Mouse (Mus musculus) heart, embryonic 13.5 days (tissue): ENCODE data around the gene Peli2. TPM values are rescaled to one million over a fixed set of nuclear protein-coding genes. Genes with fewer than 3 reads are reported as not detected.
"Not testable (repeated sequence)": the region's sequence is repeated elsewhere in the genome, so short reads cannot be mapped to it uniquely, and the experiment has no call there.

ENCODE experiments used
- ATAC-seq: fragments of 200-750 bp; cut with Nextera tagmentation; 2 replicates; pipeline ENCODE4 v1.8.0; 2017; ENCODE audit warnings: moderate TSS enrichment; ENCODE audit not compliant: insufficient number of reproducible peaks, low FRiP score, low TSS enrichment; ENCODE audit errors: extremely low read depth
- H3K27ac ChIP-seq: fragments of 300-500 bp; sonication (generic); replicated peaks from 2 replicates; pipeline ENCODE4 v1.5.1; 2015; ENCODE audit warnings: moderate library complexity, mild to moderate bottlenecking, inconsistent platforms
- H3K27me3 ChIP-seq: fragments of 300-500 bp; sonication (generic); replicated peaks from 2 replicates; pipeline ENCODE4 v1.6.1; 2015; ENCODE audit warnings: mild to moderate bottlenecking, inconsistent platforms
- H3K36me3 ChIP-seq: fragments of 300-500 bp; sonication (generic); 2 replicates; pipeline ENCODE4 v1.6.1; 2015; ENCODE audit warnings: mild to moderate bottlenecking, inconsistent platforms
- H3K4me1 ChIP-seq: fragments of 300-500 bp; sonication (generic); 2 replicates; pipeline ENCODE4 v1.6.1; 2015; ENCODE audit warnings: inconsistent platforms
- H3K4me2 ChIP-seq: fragments of 300-500 bp; sonication (generic); 2 replicates; pipeline ENCODE4 v1.6.1; 2015; ENCODE audit warnings: inconsistent platforms, mild to moderate bottlenecking, moderate library complexity
- H3K4me3 ChIP-seq: fragments of 300-500 bp; sonication (generic); 2 replicates; pipeline ENCODE4 v1.5.1; 2015; ENCODE audit warnings: moderate library complexity, mild to moderate bottlenecking, inconsistent platforms
- H3K9ac ChIP-seq: fragments of 300-500 bp; sonication (generic); 2 replicates; pipeline ENCODE4 v1.6.1; 2015; ENCODE audit warnings: inconsistent platforms, mild to moderate bottlenecking, moderate library complexity
- H3K9me3 ChIP-seq: fragments of 300-500 bp; sonication (generic); 2 replicates; pipeline ENCODE4 v1.6.1; 2016; ENCODE audit warnings: inconsistent platforms
- WGBS: fragments of 180-500 bp; shearing (Covaris S2); methylation state at CpG from one replicate; pipeline ENCODE4 v1.1.7; 2015; ENCODE audit warnings: mixed read lengths; 5-methylcytosine and 5-hydroxymethylcytosine counted together
- polyA plus RNA-seq: library from polyadenylated mRNA; unstranded; fragments of >200 nt; fragmentation: Nextera tagmentation; extraction: Ambion mirVana; gene quantifications from 2 replicates; pipeline ENCODE4 v1.2.1, GENCODE M21; 2015

Gene Peli2
- polyA plus RNA-seq: 2.9 and 3.7 TPM in 2 replicates

DNA sequence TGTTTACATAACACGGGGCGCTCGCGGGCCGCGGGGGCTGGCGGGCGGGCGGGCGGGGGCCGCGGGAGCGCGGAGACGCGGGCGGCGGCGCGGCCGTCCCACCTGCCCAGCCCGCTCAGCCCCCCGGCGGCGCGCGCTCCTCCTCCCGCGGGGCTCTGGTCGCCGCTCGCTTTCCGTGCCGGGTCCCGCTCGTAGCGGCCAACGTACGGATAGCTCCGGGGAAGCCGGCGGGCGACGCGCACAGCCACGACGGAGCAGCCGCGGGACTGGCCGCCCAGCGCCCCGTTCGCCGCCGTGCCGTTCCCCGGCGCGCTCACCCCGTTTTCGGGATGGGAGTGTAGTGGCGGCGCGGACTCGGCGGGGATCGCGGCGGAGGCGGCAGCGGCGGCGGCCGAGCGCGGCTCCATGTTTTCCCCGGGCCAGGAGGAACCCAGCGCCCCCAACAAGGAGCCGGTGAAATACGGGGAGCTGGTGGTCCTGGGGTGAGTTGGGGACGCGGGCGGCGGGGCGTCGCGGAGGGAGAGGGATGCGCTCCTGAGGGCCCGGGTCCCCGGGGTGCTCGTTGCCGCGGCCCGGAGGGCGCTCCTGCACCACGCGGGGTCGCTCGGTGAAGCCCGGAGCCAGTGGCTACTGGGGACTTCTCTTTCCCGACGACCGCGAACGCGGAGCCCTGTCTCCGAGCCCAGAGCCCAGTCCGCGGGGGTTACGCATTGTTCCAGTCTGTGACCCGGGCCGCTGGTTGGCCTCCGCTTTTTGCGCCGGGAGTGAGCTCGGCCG is at the start of gene Peli2:
Gene Peli2 (plus strand): TSS at position 72 of the 777 bp plus-strand sequence.
- H3K4me2 ChIP-seq: peak within 1 kb of the TSS; percentile 94
- no peaks in the 10 kb centered on the region for H3K36me3 ChIP-seq
- WGBS: 1% methylated on average over 53 of the region's 117 CpGs
- ATAC-seq: peak; percentile 75
- H3K27ac ChIP-seq: peak within 1 kb of the TSS; percentile 72
- H3K4me3 ChIP-seq: peak within 1 kb of the TSS; percentile 82
- H3K4me1 ChIP-seq: peaks cover 25% of the 10 kb centered on the region
- peaks cover 52% of the 10 kb centered on the region for H3K27me3 ChIP-seq
- H3K9me3 ChIP-seq: no peaks in the 10 kb centered on the region
- H3K9ac ChIP-seq: peak within 1 kb of the TSS; percentile 88

DNA sequence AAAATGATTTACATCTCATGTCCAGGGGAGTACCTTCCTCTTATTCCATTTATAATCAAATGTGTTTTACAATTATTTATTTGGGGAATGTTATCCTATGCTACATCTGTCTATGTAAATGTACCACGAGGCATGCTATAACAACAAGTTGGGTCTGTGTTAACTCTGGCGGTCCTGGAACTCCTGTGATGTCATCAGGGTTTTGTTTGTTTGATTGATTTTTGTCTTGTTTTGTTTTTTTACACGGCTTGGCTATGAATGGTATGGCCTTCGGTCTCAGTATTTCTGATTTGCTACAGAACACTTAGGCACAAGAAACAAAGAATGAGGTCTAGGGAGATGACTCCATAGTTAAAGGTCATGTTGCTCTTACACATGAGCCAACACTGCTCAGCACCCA is 48.5 kb upstream of the Peli2 start:
- Histone ChIP-seq H3K27me3 (no peaks in the 10 kb centered on the region), H3K36me3 (no peaks in the 10 kb centered on the region), H3K9me3 (no peaks in the 10 kb centered on the region), H3K4me2 (no peak overlapping the region), H3K27ac (no peak overlapping the region), H3K9ac (no peak overlapping the region), H3K4me1 (peaks cover 16% of the 10 kb centered on the region), H3K4me3 (no peak overlapping the region)
- no peak for ATAC-seq
- WGBS: 80% methylated on average over 4 of the region's 4 CpGs

DNA sequence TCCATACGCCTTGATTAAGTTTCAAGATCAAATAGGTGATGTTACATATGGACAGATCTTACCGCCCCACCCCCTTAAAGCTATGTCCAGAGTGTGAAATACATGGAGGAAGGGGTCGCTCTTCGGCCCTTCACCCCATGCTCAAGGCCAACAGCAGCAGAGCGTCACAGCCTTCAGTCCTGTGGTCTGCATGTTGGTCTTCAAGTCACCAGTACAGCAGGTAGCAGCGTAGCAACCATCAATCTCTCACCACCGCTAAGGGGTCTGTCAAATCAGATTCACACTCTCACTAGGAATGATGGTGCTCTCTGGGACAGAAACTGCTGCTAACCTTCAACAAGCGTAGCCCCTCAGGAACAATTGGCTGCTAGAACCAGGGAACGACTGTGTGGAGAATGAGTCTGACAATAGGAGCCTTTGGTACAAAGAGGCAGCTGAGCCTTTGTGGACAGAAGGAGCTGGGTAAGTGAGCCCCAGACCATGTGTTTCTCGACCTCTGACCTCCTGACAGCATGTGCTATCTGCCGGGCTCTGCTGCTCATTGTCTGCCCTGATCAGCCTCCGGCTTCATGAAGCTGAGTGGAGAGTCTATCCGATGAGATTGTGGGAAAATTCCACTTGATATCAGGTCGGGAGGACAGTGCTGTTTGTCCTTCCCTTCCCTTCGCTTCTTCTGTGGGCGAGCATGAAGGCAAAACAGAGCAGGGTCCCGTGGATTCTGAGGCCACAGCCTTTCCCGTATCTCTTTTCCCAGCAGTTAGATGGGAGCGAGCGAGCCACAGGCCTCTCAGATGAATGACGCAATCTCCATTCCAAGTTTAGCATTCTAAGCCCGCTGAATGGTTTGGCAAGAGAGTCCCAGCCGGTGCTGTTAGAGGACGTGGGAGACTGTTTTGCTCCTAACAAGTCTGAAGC is 47.1 kb upstream of the Peli2 start:
- Histone ChIP-seq H3K4me2 (peak overlapping the region; percentile 56), H3K27ac (peak overlapping the region; percentile 79), H3K4me3 (peak overlapping the region; percentile 25; the same call in 1 of the 2 replicates), H3K9ac (peak overlapping the region; percentile 48; the same call in 1 of the 2 replicates), H3K4me1 (peaks cover 16% of the 10 kb centered on the region), H3K27me3 (no peaks in the 10 kb centered on the region), H3K9me3 (no peaks in the 10 kb centered on the region), H3K36me3 (no peaks in the 10 kb centered on the region)
- peak; percentile 73; the same call in 1 of the 2 replicates for ATAC-seq
- WGBS: 29% methylated on average over 24 of the region's 24 CpGs

DNA sequence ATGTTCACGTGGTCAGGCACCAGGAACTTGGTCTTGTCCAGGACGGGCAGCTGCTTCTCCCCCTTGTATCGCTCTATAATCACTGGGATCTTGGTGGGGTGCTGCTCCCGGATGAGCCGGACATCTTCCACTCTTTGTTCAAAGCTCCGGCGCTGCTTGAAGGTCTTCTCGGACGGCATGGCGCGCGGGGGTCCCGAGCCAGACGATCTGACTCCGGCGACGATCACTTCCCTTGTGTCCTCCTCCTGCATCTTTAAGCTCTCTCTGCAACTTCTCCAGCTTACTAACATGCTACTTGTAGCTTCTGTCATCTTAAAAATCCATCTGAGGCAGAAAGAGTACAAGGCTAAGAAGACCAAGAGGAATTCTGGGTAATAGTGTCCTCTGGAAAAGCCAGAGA is 41.0 kb upstream of the Peli2 start:
- not testable (repeated sequence) for H3K4me3 ChIP-seq, H3K36me3 ChIP-seq, ATAC-seq, H3K9me3 ChIP-seq, H3K27ac ChIP-seq, H3K9ac ChIP-seq, H3K4me2 ChIP-seq, H3K27me3 ChIP-seq
- WGBS: 81% methylated on average over 17 of the region's 17 CpGs
- H3K4me1 ChIP-seq: peaks cover 13% of the 10 kb centered on the region

DNA sequence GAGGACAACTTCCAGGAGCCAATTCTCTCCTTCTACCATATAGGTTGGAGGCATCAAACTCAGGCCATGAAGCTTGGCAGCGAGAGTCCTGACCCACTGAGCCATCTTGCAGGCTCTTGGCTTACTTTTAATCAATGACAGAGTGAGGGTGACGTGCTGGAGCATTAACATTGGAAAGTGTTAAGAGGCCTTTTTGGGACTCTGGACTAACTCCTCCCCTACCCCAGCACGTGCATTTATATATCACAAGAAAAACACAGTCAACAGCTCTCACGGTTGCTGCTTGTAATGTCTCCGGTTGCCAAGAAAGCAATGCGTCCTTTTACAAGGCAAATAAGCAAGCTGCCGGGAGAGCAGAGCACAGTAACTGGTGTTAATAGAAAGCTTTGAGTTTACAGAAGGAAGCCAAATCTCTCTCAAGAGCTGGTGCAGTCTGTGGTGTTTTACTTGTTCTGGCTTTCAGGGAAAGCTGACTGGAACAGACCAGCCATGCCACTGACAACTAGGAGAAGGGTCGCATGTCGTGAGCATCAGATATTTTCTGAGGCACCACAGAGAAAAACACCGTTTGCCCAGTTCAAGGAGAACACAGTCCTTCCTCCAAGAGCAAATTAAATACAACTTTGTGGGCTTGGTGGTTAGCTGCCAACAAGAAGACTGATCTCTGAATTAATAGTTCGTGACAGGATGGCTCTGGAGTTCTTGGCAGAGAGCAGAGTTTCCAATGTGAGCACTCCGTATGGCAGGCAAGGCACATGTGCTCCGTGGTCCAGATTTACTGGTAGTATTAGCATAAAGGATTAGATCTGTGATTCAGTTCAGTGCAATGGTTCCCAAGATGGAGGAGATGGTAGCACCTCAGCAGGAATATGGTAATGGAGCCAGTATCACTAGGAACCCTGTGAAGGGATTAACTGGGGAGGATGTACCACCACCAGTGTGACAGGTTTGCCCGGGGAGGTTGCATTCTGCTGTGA is 36.5 kb upstream of the Peli2 start:
- no peak for ATAC-seq
- peaks cover 17% of the 10 kb centered on the region for H3K4me1 ChIP-seq
- no peak overlapping the region for H3K27ac ChIP-seq
- WGBS: 18% methylated on average over 14 of the region's 14 CpGs
- H3K27me3 ChIP-seq: no peaks in the 10 kb centered on the region; the same call in none of the 2 replicates
- no peak overlapping the region for H3K4me3 ChIP-seq
- no peaks in the 10 kb centered on the region for H3K9me3 ChIP-seq
- H3K36me3 ChIP-seq: no peaks in the 10 kb centered on the region
- H3K4me2 ChIP-seq: peak overlapping the region; percentile 32
- no peak overlapping the region for H3K9ac ChIP-seq

DNA sequence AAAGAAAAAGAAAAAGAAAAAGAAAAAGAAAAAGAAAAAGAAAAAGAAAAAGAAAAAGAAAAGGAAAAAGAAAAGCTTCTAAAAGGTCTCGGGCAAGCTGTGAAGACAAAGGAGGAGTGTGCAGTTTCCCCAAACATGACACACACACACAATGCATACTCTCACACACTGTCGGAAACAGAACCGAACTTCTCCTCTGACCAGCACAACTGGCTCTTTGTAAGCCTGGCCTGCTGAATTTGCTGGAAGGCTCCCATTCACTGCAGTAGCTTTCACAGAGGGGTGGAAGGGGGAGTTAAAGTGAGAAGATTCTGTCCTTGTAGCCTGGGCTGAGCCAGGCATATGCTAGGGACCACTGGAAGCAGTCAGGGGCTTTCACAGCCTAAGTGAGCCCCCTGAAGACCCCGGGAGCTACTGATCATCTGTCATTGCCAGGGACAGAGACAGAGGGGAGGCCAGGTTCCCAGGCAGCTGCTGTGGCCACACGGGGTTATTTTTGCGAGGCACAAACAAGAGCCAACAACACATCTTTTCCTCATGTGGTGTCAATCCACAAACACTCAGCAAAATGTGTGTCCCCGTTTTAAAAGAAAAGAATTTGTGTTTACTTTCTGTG is 33.8 kb upstream of the Peli2 start:
- no peaks in the 10 kb centered on the region for H3K36me3 ChIP-seq
- H3K27ac ChIP-seq: no peak overlapping the region
- ATAC-seq: no peak
- H3K4me2 ChIP-seq: no peak overlapping the region
- H3K9ac ChIP-seq: no peak overlapping the region
- H3K9me3 ChIP-seq: no peaks in the 10 kb centered on the region
- no peak overlapping the region for H3K4me3 ChIP-seq
- WGBS: 41% methylated on average over 7 of the region's 7 CpGs
- H3K27me3 ChIP-seq: no peaks in the 10 kb centered on the region; the same call in none of the 2 replicates
- peaks cover 17% of the 10 kb centered on the region for H3K4me1 ChIP-seq

DNA sequence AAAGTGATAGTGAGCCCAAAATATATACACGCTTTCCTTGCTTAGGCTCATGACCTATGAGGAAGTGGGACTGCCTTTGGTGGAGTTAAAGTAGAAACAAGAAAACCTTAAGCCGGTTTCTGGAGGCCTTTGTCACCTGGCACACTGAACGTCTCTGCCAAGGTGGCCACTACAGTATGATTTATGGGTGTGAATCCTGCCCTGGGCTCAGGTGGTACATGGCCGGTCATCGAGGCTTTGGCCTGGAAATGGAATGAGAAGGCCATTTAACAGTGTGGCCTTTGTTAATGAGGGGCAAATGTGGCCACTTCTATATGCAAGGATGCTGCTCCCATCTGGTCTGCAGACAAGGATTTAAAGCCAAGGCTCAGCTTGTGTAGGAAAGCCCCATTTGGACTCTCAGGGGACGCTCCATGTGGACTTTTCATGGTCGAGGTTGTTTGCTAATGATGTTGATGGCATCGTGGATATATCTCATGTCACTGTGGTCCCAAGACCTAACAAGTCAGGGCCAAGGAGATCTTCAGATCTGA is 33.3 kb upstream of the Peli2 start:
- Histone ChIP-seq H3K36me3 (no peaks in the 10 kb centered on the region), H3K27me3 (no peaks in the 10 kb centered on the region; the same call in none of the 2 replicates), H3K9ac (no peak overlapping the region), H3K4me2 (no peak overlapping the region), H3K4me1 (peaks cover 17% of the 10 kb centered on the region), H3K4me3 (no peak overlapping the region), H3K27ac (no peak overlapping the region), H3K9me3 (no peaks in the 10 kb centered on the region)
- 68% methylated on average over 8 of the region's 8 CpGs for WGBS
- ATAC-seq: no peak

DNA sequence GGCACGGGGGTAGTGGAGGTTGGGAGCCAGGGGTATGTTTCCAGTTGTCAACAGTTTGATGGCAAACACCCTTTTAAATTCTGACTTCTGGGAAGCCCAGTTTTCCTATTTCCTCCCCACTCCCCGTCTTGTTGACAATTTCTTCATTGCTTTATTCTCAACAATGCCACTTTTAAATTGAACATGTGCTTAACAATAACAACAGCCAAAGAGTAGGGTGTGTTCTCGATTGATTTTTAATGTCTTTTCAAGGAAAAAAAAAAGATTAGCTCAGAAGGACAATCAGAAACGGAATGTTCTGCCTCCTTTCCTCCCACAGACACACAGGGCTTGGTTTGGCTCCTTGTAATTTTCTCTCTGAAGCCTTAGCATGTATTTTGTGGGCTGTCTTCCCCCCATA is 30.2 kb upstream of the Peli2 start:
- Histone ChIP-seq H3K4me2 (no peak overlapping the region), H3K9ac (no peak overlapping the region), H3K36me3 (no peaks in the 10 kb centered on the region), H3K27ac (no peak overlapping the region), H3K4me3 (no peak overlapping the region), H3K27me3 (no peaks in the 10 kb centered on the region; the same call in none of the 2 replicates), H3K9me3 (peaks cover 7% of the 10 kb centered on the region; the same call in 1 of the 2 replicates), H3K4me1 (no peaks in the 10 kb centered on the region)
- 44% methylated on average over 4 of the region's 4 CpGs for WGBS
- ATAC-seq: no peak

DNA sequence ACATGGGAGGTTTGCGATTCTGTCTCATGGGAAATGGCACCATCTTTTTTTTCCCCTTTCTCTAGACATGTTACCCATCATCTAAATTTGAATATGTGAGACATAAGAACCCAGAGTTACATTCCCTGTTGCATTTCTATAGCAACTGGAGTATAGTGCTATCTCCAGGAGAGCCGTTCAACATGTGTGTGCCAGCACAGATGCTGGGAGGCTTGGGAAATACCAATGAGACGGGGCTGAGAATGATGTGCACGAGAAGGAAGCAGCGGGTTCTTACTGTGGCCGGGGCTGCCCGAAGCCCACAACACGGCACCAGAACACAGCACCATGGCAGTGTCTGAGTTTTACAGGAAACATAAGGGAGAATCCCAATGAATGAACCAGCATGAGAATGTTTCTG is 29.5 kb upstream of the Peli2 start:
- H3K9ac ChIP-seq: no peak overlapping the region
- no peaks in the 10 kb centered on the region for H3K4me1 ChIP-seq
- H3K36me3 ChIP-seq: no peaks in the 10 kb centered on the region
- no peak overlapping the region for H3K4me2 ChIP-seq
- no peak for ATAC-seq
- H3K4me3 ChIP-seq: no peak overlapping the region
- H3K27ac ChIP-seq: no peak overlapping the region
- no peaks in the 10 kb centered on the region; the same call in 1 of the 2 replicates for H3K27me3 ChIP-seq
- WGBS: 81% methylated on average over 8 of the region's 8 CpGs
- H3K9me3 ChIP-seq: peaks cover 7% of the 10 kb centered on the region; the same call in 1 of the 2 replicates

DNA sequence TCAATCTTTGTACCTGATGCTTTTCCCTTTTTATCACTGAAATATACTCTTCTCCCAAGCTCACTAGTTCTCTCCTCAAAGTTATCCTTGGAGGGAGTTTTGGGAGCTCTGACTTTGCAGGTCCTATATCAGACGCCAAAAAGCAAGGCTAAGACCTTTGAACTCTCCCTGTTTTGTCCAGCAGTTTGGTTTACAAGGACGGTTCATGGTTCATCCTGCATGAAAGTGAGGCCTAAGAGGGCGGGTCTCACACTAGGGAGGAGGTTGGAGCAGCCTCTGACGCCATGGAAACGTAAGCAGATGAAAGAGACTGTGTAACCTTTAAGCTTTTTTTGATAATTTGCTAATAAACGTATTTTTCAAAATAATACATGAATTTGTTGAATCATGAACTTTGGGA is 22.4 kb upstream of the Peli2 start:
- no peak for ATAC-seq
- H3K4me3 ChIP-seq: no peak overlapping the region
- no peaks in the 10 kb centered on the region for H3K27me3 ChIP-seq
- H3K36me3 ChIP-seq: no peaks in the 10 kb centered on the region
- no peak overlapping the region for H3K27ac ChIP-seq
- no peaks in the 10 kb centered on the region for H3K4me1 ChIP-seq
- no peak overlapping the region for H3K9ac ChIP-seq
- H3K9me3 ChIP-seq: peaks cover 1% of the 10 kb centered on the region; the same call in 1 of the 2 replicates
- H3K4me2 ChIP-seq: no peak overlapping the region
- WGBS: 60% methylated on average over 6 of the region's 6 CpGs
